Mouse (Mus musculus): ENCODE results near the gene Rsph1. TPM values are rescaled to one million over a fixed set of nuclear protein-coding genes. Genes with fewer than 3 reads are reported as not detected.

Gene Rsph1
- polyA plus RNA-seq, 1 experiment from 2014 or later = 1.7 TPM

GRCm38 (mm10) chr17:31267138-31267537, 10.0 kb downstream of the Rsph1 start:
- Histone ChIP-seq H3K36me3 (ENCODE audit: control insufficient read depth, insufficient read depth, low read length) (no peaks in the 10 kb centered on the region), H3K4me1 (ENCODE audit: control insufficient read depth, insufficient read depth, low read length) (no peaks in the 10 kb centered on the region), H3K9ac (ENCODE audit: low read depth, low read length) (no peak overlapping the region), H3K9me3 (replicated peaks; ENCODE audit: control insufficient read depth, low read length) (no peaks in the 10 kb centered on the region), H3K4me3 (ENCODE audit: low read depth, low read length) (no peak overlapping the region), H3K4me2 (no peak overlapping the region), H3K27me3 (ENCODE audit: control insufficient read depth, insufficient read depth, low read length) (no peaks in the 10 kb centered on the region), H3K27ac (ENCODE audit: low read depth, low read length) (no peak overlapping the region)
- ATAC-seq (replicated peaks; ENCODE audit: insufficient number of reproducible peaks, low FRiP score, low TSS enrichment) = no peak
- 69% methylated on average over 4 of the region's 4 CpGs for WGBS (ENCODE audit: insufficient replicate concordance)

- H3K27me3 ChIP-seq (ENCODE audit: control insufficient read depth, insufficient read depth, low read length) = no peaks in the 10 kb centered on the region
- no peak overlapping the region for H3K27ac ChIP-seq (ENCODE audit: low read depth, low read length)
- no peak overlapping the region for H3K4me2 ChIP-seq
- no peaks in the 10 kb centered on the region for H3K9me3 ChIP-seq (replicated peaks; ENCODE audit: control insufficient read depth, low read length)
- WGBS (ENCODE audit: insufficient replicate concordance) = 79% methylated on average over 7 of the region's 7 CpGs
- H3K4me1 ChIP-seq (ENCODE audit: control insufficient read depth, insufficient read depth, low read length) = no peaks in the 10 kb centered on the region
- no peak for ATAC-seq (replicated peaks; ENCODE audit: insufficient number of reproducible peaks, low FRiP score, low TSS enrichment)
- H3K4me3 ChIP-seq (ENCODE audit: low read depth, low read length) = no peak overlapping the region
- H3K36me3 ChIP-seq (ENCODE audit: control insufficient read depth, insufficient read depth, low read length) = no peaks in the 10 kb centered on the region
- H3K9ac ChIP-seq (ENCODE audit: low read depth, low read length) = no peak overlapping the region
Observed at GRCm38 (mm10) chr17:31266321-31266950, 10.7 kb downstream of the Rsph1 start.

- no peaks in the 10 kb centered on the region for H3K4me1 ChIP-seq (ENCODE audit: control insufficient read depth, insufficient read depth, low read length)
- no peak overlapping the region for H3K9ac ChIP-seq (ENCODE audit: low read depth, low read length)
- H3K4me3 ChIP-seq (ENCODE audit: low read depth, low read length) = no peak overlapping the region
- no peak overlapping the region for H3K4me2 ChIP-seq
- 84% methylated on average over 9 of the region's 9 CpGs for WGBS (ENCODE audit: insufficient replicate concordance)
- no peaks in the 10 kb centered on the region for H3K9me3 ChIP-seq (replicated peaks; ENCODE audit: control insufficient read depth, low read length)
- no peak overlapping the region for H3K27ac ChIP-seq (ENCODE audit: low read depth, low read length)
- no peak for ATAC-seq (replicated peaks; ENCODE audit: insufficient number of reproducible peaks, low FRiP score, low TSS enrichment)
- no peaks in the 10 kb centered on the region for H3K36me3 ChIP-seq (ENCODE audit: control insufficient read depth, insufficient read depth, low read length)
- H3K27me3 ChIP-seq (ENCODE audit: control insufficient read depth, insufficient read depth, low read length) = no peaks in the 10 kb centered on the region
Observed at GRCm38 (mm10) chr17:31265831-31266230, 11.4 kb downstream of the Rsph1 start.

GRCm38 (mm10) chr17:31265171-31265572, 12.0 kb downstream of the Rsph1 start:
- Histone ChIP-seq H3K4me3 (ENCODE audit: low read depth, low read length) (no peak overlapping the region), H3K9ac (ENCODE audit: low read depth, low read length) (no peak overlapping the region), H3K4me1 (ENCODE audit: control insufficient read depth, insufficient read depth, low read length) (no peaks in the 10 kb centered on the region), H3K27ac (ENCODE audit: low read depth, low read length) (no peak overlapping the region), H3K36me3 (ENCODE audit: control insufficient read depth, insufficient read depth, low read length) (no peaks in the 10 kb centered on the region), H3K27me3 (ENCODE audit: control insufficient read depth, insufficient read depth, low read length) (no peaks in the 10 kb centered on the region), H3K9me3 (replicated peaks; ENCODE audit: control insufficient read depth, low read length) (no peaks in the 10 kb centered on the region), H3K4me2 (no peak overlapping the region)
- 17% methylated on average over 3 of the region's 3 CpGs for WGBS (ENCODE audit: insufficient replicate concordance)
- ATAC-seq (replicated peaks; ENCODE audit: insufficient number of reproducible peaks, low FRiP score, low TSS enrichment) = no peak

- H3K4me1 ChIP-seq (ENCODE audit: control insufficient read depth, insufficient read depth, low read length) = no peaks in the 10 kb centered on the region
Observed at GRCm38 (mm10) chr17:31264372-31264771, 12.8 kb downstream of the Rsph1 start.

GRCm38 (mm10) chr17:31263770-31264169, 13.4 kb downstream of the Rsph1 start:
- H3K4me3 ChIP-seq (ENCODE audit: low read depth, low read length) = no peak overlapping the region
- no peak overlapping the region for H3K4me2 ChIP-seq
- no peaks in the 10 kb centered on the region for H3K9me3 ChIP-seq (replicated peaks; ENCODE audit: control insufficient read depth, low read length)
- H3K4me1 ChIP-seq (ENCODE audit: control insufficient read depth, insufficient read depth, low read length) = no peaks in the 10 kb centered on the region
- ATAC-seq (replicated peaks; ENCODE audit: insufficient number of reproducible peaks, low FRiP score, low TSS enrichment) = no peak
- no peak overlapping the region for H3K9ac ChIP-seq (ENCODE audit: low read depth, low read length)
- no peak overlapping the region for H3K27ac ChIP-seq (ENCODE audit: low read depth, low read length)
- H3K27me3 ChIP-seq (ENCODE audit: control insufficient read depth, insufficient read depth, low read length) = no peaks in the 10 kb centered on the region
- H3K36me3 ChIP-seq (ENCODE audit: control insufficient read depth, insufficient read depth, low read length) = no peaks in the 10 kb centered on the region
- WGBS (ENCODE audit: insufficient replicate concordance) = 85% methylated on average over 5 of the region's 5 CpGs

More at GRCm38 (mm10) chr17:31264372-31264771, 12.8 kb downstream of the Rsph1 start:
- H3K9me3 ChIP-seq (replicated peaks; ENCODE audit: control insufficient read depth, low read length) = no peaks in the 10 kb centered on the region
- no peaks in the 10 kb centered on the region for H3K36me3 ChIP-seq (ENCODE audit: control insufficient read depth, insufficient read depth, low read length)
- no peak overlapping the region for H3K27ac ChIP-seq (ENCODE audit: low read depth, low read length)
- no peak overlapping the region for H3K9ac ChIP-seq (ENCODE audit: low read depth, low read length)
- ATAC-seq (replicated peaks; ENCODE audit: insufficient number of reproducible peaks, low FRiP score, low TSS enrichment) = no peak
- no peak overlapping the region for H3K4me2 ChIP-seq
- no peaks in the 10 kb centered on the region for H3K27me3 ChIP-seq (ENCODE audit: control insufficient read depth, insufficient read depth, low read length)
- WGBS (ENCODE audit: insufficient replicate concordance) = 59% methylated on average over 6 of the region's 6 CpGs
- no peak overlapping the region for H3K4me3 ChIP-seq (ENCODE audit: low read depth, low read length)

GRCm38 (mm10) chr17:31262715-31263114, 14.5 kb downstream of the Rsph1 start:
- Histone ChIP-seq H3K27me3 (ENCODE audit: control insufficient read depth, insufficient read depth, low read length) (no peaks in the 10 kb centered on the region), H3K4me2 (no peak overlapping the region), H3K4me3 (ENCODE audit: low read depth, low read length) (no peak overlapping the region), H3K9ac (ENCODE audit: low read depth, low read length) (no peak overlapping the region), H3K27ac (ENCODE audit: low read depth, low read length) (no peak overlapping the region), H3K9me3 (replicated peaks; ENCODE audit: control insufficient read depth, low read length) (no peaks in the 10 kb centered on the region), H3K4me1 (ENCODE audit: control insufficient read depth, insufficient read depth, low read length) (no peaks in the 10 kb centered on the region), H3K36me3 (ENCODE audit: control insufficient read depth, insufficient read depth, low read length) (no peaks in the 10 kb centered on the region)
- 56% methylated on average over 5 of the region's 5 CpGs for WGBS (ENCODE audit: insufficient replicate concordance)
- ATAC-seq (replicated peaks; ENCODE audit: insufficient number of reproducible peaks, low FRiP score, low TSS enrichment) = no peak

- no peak overlapping the region for H3K9ac ChIP-seq (ENCODE audit: low read depth, low read length)
- no peaks in the 10 kb centered on the region for H3K36me3 ChIP-seq (ENCODE audit: control insufficient read depth, insufficient read depth, low read length)
- no peak overlapping the region for H3K4me2 ChIP-seq
- H3K4me3 ChIP-seq (ENCODE audit: low read depth, low read length) = no peak overlapping the region
- 82% methylated on average over 6 of the region's 6 CpGs for WGBS (ENCODE audit: insufficient replicate concordance)
- no peaks in the 10 kb centered on the region for H3K9me3 ChIP-seq (replicated peaks; ENCODE audit: control insufficient read depth, low read length)
- no peak overlapping the region for H3K27ac ChIP-seq (ENCODE audit: low read depth, low read length)
- no peak for ATAC-seq (replicated peaks; ENCODE audit: insufficient number of reproducible peaks, low FRiP score, low TSS enrichment)
- H3K27me3 ChIP-seq (ENCODE audit: control insufficient read depth, insufficient read depth, low read length) = no peaks in the 10 kb centered on the region
- no peaks in the 10 kb centered on the region for H3K4me1 ChIP-seq (ENCODE audit: control insufficient read depth, insufficient read depth, low read length)
Observed at GRCm38 (mm10) chr17:31261352-31261751, 15.8 kb downstream of the Rsph1 start.

GRCm38 (mm10) chr17:31260430-31260829, 16.8 kb downstream of the Rsph1 start:
- Histone ChIP-seq H3K27me3 (ENCODE audit: control insufficient read depth, insufficient read depth, low read length) (no peaks in the 10 kb centered on the region), H3K4me1 (ENCODE audit: control insufficient read depth, insufficient read depth, low read length) (no peaks in the 10 kb centered on the region), H3K4me2 (no peak overlapping the region), H3K27ac (ENCODE audit: low read depth, low read length) (no peak overlapping the region), H3K9me3 (replicated peaks; ENCODE audit: control insufficient read depth, low read length) (no peaks in the 10 kb centered on the region), H3K36me3 (ENCODE audit: control insufficient read depth, insufficient read depth, low read length) (no peaks in the 10 kb centered on the region), H3K9ac (ENCODE audit: low read depth, low read length) (no peak overlapping the region), H3K4me3 (ENCODE audit: low read depth, low read length) (no peak overlapping the region)
- no peak for ATAC-seq (replicated peaks; ENCODE audit: insufficient number of reproducible peaks, low FRiP score, low TSS enrichment)
- 74% methylated on average over 7 of the region's 7 CpGs for WGBS (ENCODE audit: insufficient replicate concordance)

All from heart, embryonic 11.5 days (tissue).